Mouse (Mus musculus): ENCODE results near the gene Olr1.
A peak's percentile ranks its signal among the peaks of the same experiment; 100 is the strongest.
"Not testable (repeated sequence)": the region's sequence is repeated elsewhere in the genome, so short reads cannot be mapped to it uniquely, and the experiment has no call there.

The Olr1 gene

GRCm38 (mm10) chr6:129512367-129512766 is 5.4 kb upstream of the Olr1 start, which contains the start of gene Tmem52b:
TSS of gene Tmem52b (plus strand) at chr6:129512555.
- DNase-seq (ENCODE audit: low spot score in 2 of 2): no peak

- DNase-seq (ENCODE audit: low spot score in 2 of 2): no peak
Observed at GRCm38 (mm10) chr6:129510120-129510911, 3.4 kb upstream of the Olr1 start.

GRCm38 (mm10) chr6:129503471-129503870 is 3.5 kb downstream of the Olr1 start:
- no peak for DNase-seq (ENCODE audit: low spot score in 2 of 2)

- DNase-seq (ENCODE audit: low spot score in 2 of 2): not testable (repeated sequence)
Observed at GRCm38 (mm10) chr6:129499516-129499915, 7.4 kb downstream of the Olr1 start.

DNA sequence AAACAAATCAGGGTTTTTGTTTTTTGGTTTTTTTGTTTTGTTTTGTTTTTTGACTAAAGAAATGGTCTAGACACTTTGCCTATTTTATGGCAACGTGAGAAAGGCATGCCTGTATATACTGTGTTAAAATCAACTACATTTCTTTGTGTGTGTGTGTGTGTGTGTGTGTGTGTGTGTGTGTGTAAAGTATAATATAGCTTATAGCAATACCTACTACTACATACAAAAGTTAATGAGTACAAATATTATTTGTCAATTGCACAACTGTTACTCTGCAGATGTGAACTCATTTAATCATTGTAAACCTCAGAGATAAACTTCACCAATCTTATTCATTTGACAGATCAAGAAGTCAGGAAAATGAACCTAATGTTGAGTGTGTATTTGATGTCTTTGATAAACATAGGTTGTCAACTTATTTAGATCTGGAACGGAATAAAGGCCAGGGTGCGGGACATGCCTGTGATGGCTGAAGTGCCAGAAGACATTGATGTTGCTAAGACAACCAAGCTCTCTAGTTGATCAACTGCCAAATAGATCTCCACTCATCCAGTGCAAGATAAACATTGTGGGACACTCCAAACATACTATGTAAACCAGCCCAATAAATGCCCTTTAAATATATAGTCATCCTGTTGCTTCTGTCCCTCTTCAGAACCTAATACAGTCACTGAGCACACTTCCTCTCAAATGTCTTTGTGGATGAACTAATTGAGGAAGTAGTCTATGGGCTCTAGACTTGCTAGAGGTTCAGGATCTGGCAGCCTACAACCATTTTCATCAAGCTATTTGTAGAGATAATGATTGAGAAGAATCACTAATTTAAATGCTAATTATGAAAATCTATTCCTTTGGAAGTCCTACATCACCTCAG is 9.4 kb downstream of the Olr1 start:
- no peak for DNase-seq (ENCODE audit: low spot score in 2 of 2)

- no peak for DNase-seq (ENCODE audit: low spot score in 2 of 2)
Observed at GRCm38 (mm10) chr6:129494924-129495323, 12.0 kb downstream of the Olr1 start.

DNA sequence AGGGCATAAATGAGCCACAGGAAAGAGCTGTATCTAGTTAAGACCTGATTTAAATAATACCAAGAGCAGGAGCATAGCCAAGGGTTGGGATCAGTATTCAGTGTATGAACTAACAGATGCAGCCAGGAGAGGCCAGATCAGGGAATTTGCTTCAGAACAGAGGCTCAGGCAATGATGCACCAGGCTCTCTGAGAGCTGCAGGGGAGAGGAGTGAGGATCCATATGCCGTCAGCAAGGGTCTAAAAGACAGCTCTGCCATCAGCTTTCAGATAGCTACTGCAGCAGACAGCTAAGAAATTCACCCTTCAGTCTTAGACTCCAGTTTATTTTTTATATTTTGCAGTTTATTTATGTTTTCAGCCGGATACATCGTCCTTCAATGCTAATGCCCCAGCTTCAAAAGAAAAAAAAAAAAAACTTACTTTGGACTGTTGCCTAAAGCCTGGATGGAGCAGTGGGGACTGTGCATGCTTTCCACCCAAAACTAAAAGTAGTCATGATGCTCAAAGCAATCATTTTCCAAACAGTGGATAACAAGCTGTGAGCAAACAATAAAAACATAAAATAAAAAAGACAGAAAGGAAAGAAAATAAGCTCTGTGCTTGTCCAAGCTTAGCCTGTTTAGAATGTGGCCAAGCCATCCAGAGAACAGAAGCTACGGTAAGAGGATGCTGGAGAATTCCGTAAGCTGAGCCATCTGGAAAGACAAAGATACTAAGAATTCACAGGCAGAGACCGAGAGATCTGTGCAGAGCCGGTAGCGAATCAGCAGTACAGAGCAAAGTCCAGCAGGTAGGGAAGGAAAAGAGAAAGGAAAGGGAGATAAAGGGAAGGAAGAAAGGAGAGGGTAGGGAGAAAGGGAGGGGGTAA is 26.6 kb downstream of the Olr1 start:
- DNase-seq (ENCODE audit: low spot score in 2 of 2): no peak

GRCm38 (mm10) chr6:129476404-129477126 is 30.4 kb downstream of the Olr1 start:
- no peak for DNase-seq (ENCODE audit: low spot score in 2 of 2)

DNA sequence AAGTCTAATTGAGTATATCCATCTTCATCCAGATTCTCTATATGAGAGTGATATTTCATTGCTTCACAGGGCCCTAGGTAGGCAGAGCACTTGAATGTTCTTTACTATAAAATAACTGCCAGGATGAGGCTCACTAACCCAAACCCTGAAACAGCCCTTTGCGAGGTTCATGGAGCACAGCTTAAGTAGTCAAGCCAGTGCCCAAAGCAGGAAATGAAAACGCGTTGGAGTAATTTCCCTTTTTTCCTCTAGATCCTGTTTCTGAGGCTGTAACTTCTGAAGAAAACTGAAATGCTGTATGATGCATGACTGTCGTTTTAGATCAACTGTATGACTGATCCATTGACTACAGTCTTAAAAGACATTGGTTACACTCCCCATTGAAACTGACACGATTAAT is 34.3 kb downstream of the Olr1 start:
- DNase-seq (ENCODE audit: low spot score in 2 of 2): no peak

DNA sequence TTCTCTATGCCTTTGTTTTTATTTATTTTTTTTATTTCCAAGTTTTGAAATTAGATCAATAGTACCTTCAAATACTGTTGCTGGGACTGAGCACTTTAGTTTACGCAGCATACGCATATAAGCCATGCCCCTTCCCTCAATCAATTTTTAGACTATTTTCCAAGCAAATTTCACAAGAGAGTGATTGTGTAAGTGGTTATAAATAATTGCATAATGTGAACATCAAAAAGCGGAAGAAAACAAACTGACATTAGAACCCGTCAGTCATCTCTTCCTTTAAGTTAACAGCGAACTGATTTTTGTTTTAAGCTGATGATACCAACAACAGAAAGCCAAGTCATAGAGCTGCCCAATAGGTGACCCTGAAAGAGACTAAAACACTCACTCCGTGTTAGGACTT is 35.6 kb downstream of the Olr1 start:
- DNase-seq (ENCODE audit: low spot score in 2 of 2): no peak

- peak in 1 of 2 experiments; percentile 1 for DNase-seq (ENCODE audit: low spot score in 2 of 2)
Observed at GRCm38 (mm10) chr6:129451411-129452039, 55.4 kb downstream of the Olr1 start, which contains the start of gene Clec1a. TSS of gene Clec1a (minus strand) at chr6:129452000.

GRCm38 (mm10) chr6:129449743-129450142 is 57.2 kb downstream of the Olr1 start:
- DNase-seq (ENCODE audit: low spot score in 2 of 2): no peak

- no peak for DNase-seq (ENCODE audit: low spot score in 2 of 2)
Observed at GRCm38 (mm10) chr6:129438033-129438432, 68.9 kb downstream of the Olr1 start.

- DNase-seq (ENCODE audit: low spot score in 2 of 2): no peak
Observed at GRCm38 (mm10) chr6:129436025-129436424, 70.9 kb downstream of the Olr1 start.
